Mouse (Mus musculus) cerebellum, adult 2 months (tissue): ENCODE data around the gene Ppif.

Source experiments
- CTCF ChIP-seq: fragments of 200-500 bp; IDR thresholded peaks from 2 replicates; pipeline ENCODE4 v1.5.1; 2011; ENCODE audit warnings: low read depth, mild to moderate bottlenecking, control low read depth, low read length, moderate library complexity, borderline replicate concordance; ENCODE audit not compliant: insufficient read depth
- POLR2A ChIP-seq: fragments of 200-500 bp; IDR thresholded peaks from 2 replicates; pipeline ENCODE4 v1.6.1; 2011; ENCODE audit warnings: low read length, control low read depth, borderline replicate concordance; ENCODE audit not compliant: insufficient read depth

DNA sequence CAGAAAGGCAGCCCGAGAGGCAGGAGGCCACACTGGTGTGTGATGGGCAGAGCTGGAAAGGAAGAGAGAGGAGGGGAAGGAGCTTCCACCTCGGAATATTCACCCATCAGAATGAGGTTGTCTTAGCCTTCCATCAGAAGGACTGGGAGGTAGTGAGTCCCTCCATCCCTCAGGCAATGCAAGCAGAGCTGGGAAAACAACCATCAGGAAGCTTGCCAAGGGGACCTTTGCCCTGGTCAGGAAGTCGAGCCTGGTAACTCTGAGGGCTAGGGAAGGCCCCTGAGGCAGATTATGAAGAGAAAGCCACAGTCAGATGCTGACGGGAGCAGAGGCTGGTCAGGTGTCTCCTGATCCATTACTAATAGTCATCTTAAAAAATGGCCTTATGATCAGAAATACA, 31.7 kb downstream of the Ppif start:
- TF ChIP-seq CTCF = no peak
- TF ChIP-seq POLR2A = no peak
